Mouse (Mus musculus) kidney, postnatal 0 days (tissue): ENCODE results near the gene Akr1b10. TPM values are rescaled to one million over a fixed set of nuclear protein-coding genes. Genes with fewer than 3 reads are reported as not detected.
"Not testable (repeated sequence)": the region's sequence is repeated elsewhere in the genome, so short reads cannot be mapped to it uniquely, and the experiment has no call there.

ENCODE experiments used
- ATAC-seq: fragments of 200-750 bp; cut with Nextera tagmentation; replicated peaks from 2 replicates; pipeline ENCODE4 v1.8.0; 2017; ENCODE audit warnings: low read depth, moderate number of reproducible peaks, moderate TSS enrichment, moderate library complexity; ENCODE audit not compliant: low FRiP score
- DNase-seq: peaks from one replicate; pipeline ENCODE4 v3.0.0-alpha.2; 2016; ENCODE audit warnings: low spot score
- H3K27ac ChIP-seq: fragments of 300-500 bp; sonication (generic); 2 replicates; pipeline ENCODE4 v1.5.1; 2014; ENCODE audit warnings: mild to moderate bottlenecking
- H3K27me3 ChIP-seq: fragments of 300-500 bp; sonication (generic); 2 replicates; pipeline ENCODE4 v1.6.1; 2014; ENCODE audit warnings: low read length, mixed read lengths; ENCODE audit not compliant: insufficient read depth
- H3K36me3 ChIP-seq: fragments of 300-500 bp; sonication (generic); 2 replicates; pipeline ENCODE4 v1.6.1; 2014; ENCODE audit warnings: low read length, mixed read lengths; ENCODE audit not compliant: insufficient read depth
- H3K4me1 ChIP-seq: fragments of 300-500 bp; sonication (generic); replicated peaks from 2 replicates; pipeline ENCODE4 v1.6.1; 2014; ENCODE audit warnings: antibody characterized with exemption, low read length, mixed read lengths; ENCODE audit not compliant: insufficient read depth
- H3K4me2 ChIP-seq: fragments of 300-500 bp; sonication (generic); 2 replicates; pipeline ENCODE4 v1.6.1; 2014; ENCODE audit warnings: mild to moderate bottlenecking, low read length, moderate library complexity, mixed read lengths
- H3K4me3 ChIP-seq: fragments of 300-500 bp; sonication (generic); replicated peaks from 2 replicates; pipeline ENCODE4 v1.5.1; 2014; ENCODE audit warnings: low read depth, low read length
- H3K9ac ChIP-seq: fragments of 300-500 bp; sonication (generic); 2 replicates; pipeline ENCODE4 v1.6.1; 2014; ENCODE audit warnings: low read depth, low read length
- H3K9me3 ChIP-seq: fragments of 300-500 bp; sonication (generic); replicated peaks from 2 replicates; pipeline ENCODE4 v1.6.1; 2016; ENCODE audit warnings: low read length, inconsistent platforms, mixed read lengths
- CTCF ChIP-seq: IDR thresholded peaks from 2 replicates; pipeline ENCODE4 v1.5.1; 2016; ENCODE audit warnings: antibody characterized with exemption, low read depth, mild to moderate bottlenecking, moderate library complexity
- WGBS: fragments of 180-500 bp; shearing (Covaris S2); extraction: QIAGEN DNeasy Blood & Tissue Kit; methylation state at CpG from one replicate; pipeline ENCODE4 v1.1.7; 2014; 5-methylcytosine and 5-hydroxymethylcytosine counted together
- polyA plus RNA-seq: library from polyadenylated mRNA; unstranded; fragments of >200 nt; fragmentation: Nextera tagmentation; extraction: Ambion mirVana; gene quantifications from 2 replicates; pipeline ENCODE4 v1.2.1, GENCODE M21; 2015

The Akr1b10 gene
- polyA plus RNA-seq, 1 experiment from 2014 or later = 30.6 TPM

GRCm38 (mm10) chr6:34344135-34344850, 39.7 kb upstream of the Akr1b10 start:
- TF ChIP-seq CTCF = no peak
- no peak overlapping the region for H3K4me3 ChIP-seq
- ATAC-seq (no peak), DNase-seq (no peak)
- no peaks in the 10 kb centered on the region for H3K27me3 ChIP-seq
- WGBS = 68% methylated on average over 10 of the region's 10 CpGs
- no peak overlapping the region for H3K9ac ChIP-seq
- H3K4me1 ChIP-seq = no peaks in the 10 kb centered on the region
- H3K4me2 ChIP-seq = no peak overlapping the region
- H3K36me3 ChIP-seq = no peaks in the 10 kb centered on the region
- no peaks in the 10 kb centered on the region for H3K9me3 ChIP-seq
- H3K27ac ChIP-seq = no peak overlapping the region

GRCm38 (mm10) chr6:34344935-34345334, 39.1 kb upstream of the Akr1b10 start:
- no peak overlapping the region for H3K4me3 ChIP-seq
- no peaks in the 10 kb centered on the region for H3K4me1 ChIP-seq
- H3K27me3 ChIP-seq = no peaks in the 10 kb centered on the region
- no peaks in the 10 kb centered on the region for H3K9me3 ChIP-seq
- peak overlapping the region; percentile 27; the same call in 1 of the 2 replicates for H3K4me2 ChIP-seq
- no peak overlapping the region for H3K27ac ChIP-seq
- DNase-seq (peak; percentile 61), ATAC-seq (peak; percentile 40; the same call in 1 of the 2 replicates)
- WGBS = 30% methylated on average over 9 of the region's 9 CpGs
- H3K9ac ChIP-seq = no peak overlapping the region
- peak; percentile 9; the same call in 1 of the 2 replicates for TF ChIP-seq CTCF
- H3K36me3 ChIP-seq = no peaks in the 10 kb centered on the region

GRCm38 (mm10) chr6:34346096-34346898, 37.7 kb upstream of the Akr1b10 start:
- H3K9ac ChIP-seq = no peak overlapping the region
- WGBS = 49% methylated on average over 14 of the region's 14 CpGs
- ATAC-seq = peak; percentile 60
- no peaks in the 10 kb centered on the region for H3K4me1 ChIP-seq
- no peaks in the 10 kb centered on the region for H3K9me3 ChIP-seq
- no peak overlapping the region; the same call in 1 of the 2 replicates for H3K4me2 ChIP-seq
- H3K4me3 ChIP-seq = no peak overlapping the region
- no peak overlapping the region for H3K27ac ChIP-seq
- no peaks in the 10 kb centered on the region for H3K27me3 ChIP-seq
- peak; percentile 88 for DNase-seq
- no peaks in the 10 kb centered on the region for H3K36me3 ChIP-seq
- peak; percentile 92 for TF ChIP-seq CTCF

GRCm38 (mm10) chr6:34350037-34350699, 33.9 kb upstream of the Akr1b10 start:
- Histone ChIP-seq H3K27ac (no peak overlapping the region), H3K4me1 (no peaks in the 10 kb centered on the region), H3K27me3 (no peaks in the 10 kb centered on the region), H3K9me3 (no peaks in the 10 kb centered on the region), H3K4me2 (no peak overlapping the region), H3K36me3 (no peaks in the 10 kb centered on the region), H3K9ac (no peak overlapping the region), H3K4me3 (no peak overlapping the region)
- TF ChIP-seq CTCF = no peak
- ATAC-seq (no peak), DNase-seq (no peak)
- 79% methylated on average over 12 of the region's 12 CpGs for WGBS

GRCm38 (mm10) chr6:34351481-34351880, 32.5 kb upstream of the Akr1b10 start:
- not testable (repeated sequence) for H3K9ac ChIP-seq, ATAC-seq, H3K36me3 ChIP-seq, H3K4me2 ChIP-seq, H3K4me1 ChIP-seq, H3K9me3 ChIP-seq, H3K27ac ChIP-seq, H3K4me3 ChIP-seq, H3K27me3 ChIP-seq, DNase-seq
- 45% methylated on average over 10 of the region's 10 CpGs for WGBS

- no peak for TF ChIP-seq CTCF
- DNase-seq = no peak
- Histone ChIP-seq H3K9ac (no peak overlapping the region), H3K27me3 (no peaks in the 10 kb centered on the region), H3K4me2 (no peak overlapping the region), H3K9me3 (no peaks in the 10 kb centered on the region), H3K36me3 (no peaks in the 10 kb centered on the region), H3K27ac (no peak overlapping the region), H3K4me3 (no peak overlapping the region), H3K4me1 (no peaks in the 10 kb centered on the region)
- 96% methylated on average over 3 of the region's 3 CpGs for WGBS
- no peak for ATAC-seq
These were observed 31.6 kb upstream of the Akr1b10 start for GRCm38 (mm10) chr6:34352401-34352800.
